Mouse (Mus musculus) hindbrain, embryonic 15.5 days (tissue): ENCODE measurements around the gene Pdpr. TPM values are rescaled to one million over a fixed set of nuclear protein-coding genes. Genes with fewer than 3 reads are reported as not detected.
A peak's percentile ranks its signal among the peaks of the same experiment; 100 is the strongest.

Experiments
- ATAC-seq: fragments of 200-750 bp; cut with Nextera tagmentation; 2 replicates; pipeline ENCODE4 v1.8.0; 2017; ENCODE audit warnings: low read depth, moderate number of reproducible peaks, moderate TSS enrichment; ENCODE audit not compliant: low FRiP score
- H3K27ac ChIP-seq: fragments of 300-500 bp; sonication (generic); replicated peaks from 2 replicates; pipeline ENCODE4 v1.5.1; 2015; ENCODE audit warnings: mild to moderate bottlenecking, inconsistent platforms
- H3K27me3 ChIP-seq: fragments of 300-500 bp; sonication (generic); 2 replicates; pipeline ENCODE4 v1.6.1; 2015; ENCODE audit warnings: control low read depth, inconsistent platforms
- H3K36me3 ChIP-seq: fragments of 300-500 bp; sonication (generic); 2 replicates; pipeline ENCODE4 v1.6.1; 2015; ENCODE audit warnings: control low read depth, inconsistent platforms
- H3K4me1 ChIP-seq: fragments of 300-500 bp; sonication (generic); replicated peaks from 2 replicates; pipeline ENCODE4 v1.6.1; 2015; ENCODE audit warnings: control low read depth, inconsistent platforms
- H3K4me2 ChIP-seq: fragments of 300-500 bp; sonication (generic); 2 replicates; pipeline ENCODE4 v1.6.1; 2015; ENCODE audit warnings: moderate library complexity, mild to moderate bottlenecking, inconsistent platforms
- H3K4me3 ChIP-seq: fragments of 300-500 bp; sonication (generic); 2 replicates; pipeline ENCODE4 v1.5.1; 2015; ENCODE audit warnings: mild to moderate bottlenecking, inconsistent platforms
- H3K9ac ChIP-seq: fragments of 300-500 bp; sonication (generic); 2 replicates; pipeline ENCODE4 v1.6.1; 2015; ENCODE audit warnings: inconsistent platforms
- H3K9me3 ChIP-seq: fragments of 300-500 bp; sonication (generic); 2 replicates; pipeline ENCODE4 v1.6.1; 2016; ENCODE audit warnings: control low read depth, inconsistent platforms
- WGBS: fragments of 180-500 bp; shearing (Covaris S2); methylation state at CpG from one replicate; pipeline ENCODE4 v1.1.7; 2015; 5-methylcytosine and 5-hydroxymethylcytosine counted together
- polyA plus RNA-seq: library from polyadenylated mRNA; unstranded; fragments of >200 nt; fragmentation: Nextera tagmentation; extraction: Ambion mirVana; gene quantifications from 2 replicates; pipeline ENCODE4 v1.2.1, GENCODE M21; 2015

The Pdpr gene
- polyA plus RNA-seq, result 10.2 and 11.0 TPM in 2 replicates

- no peaks in the 10 kb centered on the region for H3K9me3 ChIP-seq
- peak; percentile 95 for ATAC-seq
- no peaks in the 10 kb centered on the region for H3K27me3 ChIP-seq
- peak within 1 kb of the TSS; percentile 75 for H3K4me3 ChIP-seq
- peak within 1 kb of the TSS; percentile 67 for H3K9ac ChIP-seq
- peak within 1 kb of the TSS; percentile 82 for H3K27ac ChIP-seq
- peak within 1 kb of the TSS; percentile 70 for H3K4me2 ChIP-seq
- 9% methylated on average over 37 of the region's 72 CpGs for WGBS
- no peaks in the 10 kb centered on the region for H3K36me3 ChIP-seq
- peaks cover 23% of the 10 kb centered on the region for H3K4me1 ChIP-seq
Observed at GRCm38 (mm10) chr8:111093865-111094718, at the start of gene Pdpr. TSS of gene Pdpr (plus strand) at chr8:111094630.

- no peak for ATAC-seq
- no peak overlapping the region for H3K27ac ChIP-seq
- no peaks in the 10 kb centered on the region for H3K9me3 ChIP-seq
- no peaks in the 10 kb centered on the region for H3K27me3 ChIP-seq
- H3K36me3 ChIP-seq, result peaks cover 98% of the 10 kb centered on the region
- 95% methylated on average over 2 of the region's 2 CpGs for WGBS
- no peaks in the 10 kb centered on the region for H3K4me1 ChIP-seq
- no peak overlapping the region for H3K9ac ChIP-seq
- H3K4me2 ChIP-seq, result no peak overlapping the region
- no peak overlapping the region for H3K4me3 ChIP-seq
Observed at GRCm38 (mm10) chr8:111048694-111049093, 45.7 kb upstream of the Pdpr start.

GRCm38 (mm10) chr8:111049106-111049505, 45.3 kb upstream of the Pdpr start:
- H3K9ac ChIP-seq, result no peak overlapping the region
- WGBS, result 94% methylated on average over 7 of the region's 7 CpGs
- peaks cover 98% of the 10 kb centered on the region for H3K36me3 ChIP-seq
- ATAC-seq, result no peak
- no peaks in the 10 kb centered on the region for H3K4me1 ChIP-seq
- H3K27me3 ChIP-seq, result no peaks in the 10 kb centered on the region
- no peaks in the 10 kb centered on the region for H3K9me3 ChIP-seq
- H3K4me3 ChIP-seq, result no peak overlapping the region
- no peak overlapping the region for H3K27ac ChIP-seq
- no peak overlapping the region for H3K4me2 ChIP-seq

GRCm38 (mm10) chr8:111053827-111054518, 40.5 kb upstream of the Pdpr start:
- no peak for ATAC-seq
- peaks cover 70% of the 10 kb centered on the region for H3K36me3 ChIP-seq
- H3K4me3 ChIP-seq, result no peak overlapping the region
- no peak overlapping the region for H3K4me2 ChIP-seq
- H3K4me1 ChIP-seq, result peaks cover 16% of the 10 kb centered on the region
- H3K9me3 ChIP-seq, result no peaks in the 10 kb centered on the region
- H3K27ac ChIP-seq, result no peak overlapping the region
- 96% methylated on average over 12 of the region's 12 CpGs for WGBS
- no peak overlapping the region for H3K9ac ChIP-seq
- H3K27me3 ChIP-seq, result no peaks in the 10 kb centered on the region

- ATAC-seq, result no peak
- no peaks in the 10 kb centered on the region for H3K27me3 ChIP-seq
- H3K9ac ChIP-seq, result no peak overlapping the region
- no peak overlapping the region for H3K4me3 ChIP-seq
- 93% methylated on average over 17 of the region's 17 CpGs for WGBS
- H3K4me2 ChIP-seq, result no peak overlapping the region
- no peak overlapping the region for H3K27ac ChIP-seq
- H3K36me3 ChIP-seq, result peaks cover 59% of the 10 kb centered on the region
- H3K4me1 ChIP-seq, result peaks cover 16% of the 10 kb centered on the region
- no peaks in the 10 kb centered on the region for H3K9me3 ChIP-seq
Observed at GRCm38 (mm10) chr8:111055031-111055634, 39.3 kb upstream of the Pdpr start.

GRCm38 (mm10) chr8:111055661-111056060, 38.8 kb upstream of the Pdpr start:
- Histone ChIP-seq H3K4me3 (no peak overlapping the region; the same call in 1 of the 2 replicates), H3K27ac (no peak overlapping the region), H3K4me2 (no peak overlapping the region), H3K36me3 (peaks cover 53% of the 10 kb centered on the region), H3K27me3 (no peaks in the 10 kb centered on the region), H3K4me1 (peaks cover 22% of the 10 kb centered on the region), H3K9me3 (no peaks in the 10 kb centered on the region), H3K9ac (no peak overlapping the region)
- 67% methylated on average over 2 of the region's 2 CpGs for WGBS
- peak; percentile 23; the same call in 1 of the 2 replicates for ATAC-seq

GRCm38 (mm10) chr8:111056158-111056663, 38.2 kb upstream of the Pdpr start, which contains the start of gene Exosc6:
TSS of gene Exosc6 (plus strand) at chr8:111056339.
- Histone ChIP-seq H3K9ac (peak within 1 kb of the TSS; percentile 82), H3K36me3 (peaks cover 49% of the 10 kb centered on the region), H3K4me2 (peak within 1 kb of the TSS; percentile 97), H3K27ac (peak within 1 kb of the TSS; percentile 78), H3K4me1 (peaks cover 27% of the 10 kb centered on the region), H3K27me3 (no peaks in the 10 kb centered on the region), H3K4me3 (peak within 1 kb of the TSS; percentile 77), H3K9me3 (no peaks in the 10 kb centered on the region)
- under 1% methylated on average over 53 of the region's 68 CpGs for WGBS
- peak; percentile 95 for ATAC-seq

GRCm38 (mm10) chr8:111056691-111057293, 37.6 kb upstream of the Pdpr start:
- Histone ChIP-seq H3K9ac (peak overlapping the region; percentile 82), H3K36me3 (peaks cover 43% of the 10 kb centered on the region), H3K27me3 (no peaks in the 10 kb centered on the region), H3K27ac (peak overlapping the region; percentile 78), H3K9me3 (no peaks in the 10 kb centered on the region), H3K4me1 (peaks cover 31% of the 10 kb centered on the region), H3K4me2 (peak overlapping the region; percentile 97), H3K4me3 (peak overlapping the region; percentile 77)
- 0 out of 2 replicates have a peak, but pooled peaks have one; percentile 32 for ATAC-seq
- WGBS, result under 1% methylated on average over 62 of the region's 63 CpGs

- H3K9me3 ChIP-seq, result no peaks in the 10 kb centered on the region
- no peak for ATAC-seq
- H3K4me3 ChIP-seq, result no peak overlapping the region
- WGBS, result 81% methylated on average over 2 of the region's 2 CpGs
- H3K36me3 ChIP-seq, result peaks cover 21% of the 10 kb centered on the region
- H3K4me2 ChIP-seq, result no peak overlapping the region
- H3K27ac ChIP-seq, result no peak overlapping the region
- H3K27me3 ChIP-seq, result no peaks in the 10 kb centered on the region
- peaks cover 31% of the 10 kb centered on the region for H3K4me1 ChIP-seq
- H3K9ac ChIP-seq, result no peak overlapping the region
Observed at GRCm38 (mm10) chr8:111058946-111059572, 35.4 kb upstream of the Pdpr start.

- H3K27ac ChIP-seq, result peak overlapping the region; percentile 83
- H3K4me2 ChIP-seq, result peak overlapping the region; percentile 77
- H3K36me3 ChIP-seq, result 0 out of 2 replicates have a peak, but pooled peaks cover 4% of the 10 kb centered on the region
- WGBS, result under 1% methylated on average over 14 of the region's 14 CpGs
- no peaks in the 10 kb centered on the region for H3K27me3 ChIP-seq
- no peaks in the 10 kb centered on the region for H3K9me3 ChIP-seq
- H3K4me1 ChIP-seq, result peaks cover 31% of the 10 kb centered on the region
- ATAC-seq, result peak; percentile 15; the same call in 1 of the 2 replicates
- H3K4me3 ChIP-seq, result peak overlapping the region; percentile 59
- H3K9ac ChIP-seq, result peak overlapping the region; percentile 63
Observed at GRCm38 (mm10) chr8:111061688-111062071, 32.8 kb upstream of the Pdpr start.
